Mouse (Mus musculus) small intestine, adult 2 months (tissue): ENCODE measurements around the gene Rps15a. TPM values are rescaled to one million over a fixed set of nuclear protein-coding genes. Genes with fewer than 3 reads are reported as not detected.

Source experiments
- H3K27ac ChIP-seq: fragments of 200-500 bp; 2 replicates; pipeline ENCODE4 v1.5.1; 2012; ENCODE audit warnings: low read depth, low read length, control low read depth, inconsistent platforms; ENCODE audit not compliant: insufficient read depth
- H3K27me3 ChIP-seq: fragments of 200-500 bp; 2 replicates; pipeline ENCODE4 v1.6.1; 2012; ENCODE audit warnings: mild to moderate bottlenecking, moderate library complexity, low read length, inconsistent platforms; ENCODE audit not compliant: control insufficient read depth, insufficient read depth
- H3K36me3 ChIP-seq: fragments of 200-500 bp; 2 replicates; pipeline ENCODE4 v1.6.1; 2012; ENCODE audit warnings: mild to moderate bottlenecking, low read length, control low read depth, inconsistent platforms; ENCODE audit not compliant: control insufficient read depth, insufficient read depth
- H3K4me1 ChIP-seq: fragments of 200-500 bp; 2 replicates; pipeline ENCODE4 v1.6.1; 2012; ENCODE audit warnings: low read length, inconsistent platforms, mixed read lengths; ENCODE audit not compliant: control insufficient read depth, insufficient read depth, insufficient read length
- H3K4me3 ChIP-seq: fragments of 200-500 bp; 2 replicates; pipeline ENCODE4 v1.5.1; 2012; ENCODE audit warnings: low read depth, mild to moderate bottlenecking, control low read depth, inconsistent platforms, low read length, moderate library complexity
- CTCF ChIP-seq: fragments of 200-500 bp; IDR thresholded peaks from 2 replicates; pipeline ENCODE4 v1.5.1; 2012; ENCODE audit warnings: low read depth, mild to moderate bottlenecking, control low read depth, inconsistent platforms, low read length, moderate library complexity, mixed read lengths; ENCODE audit not compliant: insufficient replicate concordance, insufficient read length; ENCODE audit errors: extremely low read depth
- POLR2A ChIP-seq: fragments of 200-500 bp; IDR thresholded peaks from 2 replicates; pipeline ENCODE4 v1.6.1; 2012; ENCODE audit warnings: low read depth, mild to moderate bottlenecking, control low read depth, inconsistent platforms, low read length, moderate library complexity
- WGBS: fragments of 180-500 bp; shearing (Covaris S2); methylation state at CpG from one replicate; pipeline ENCODE4 v1.1.7; 2018; 5-methylcytosine and 5-hydroxymethylcytosine counted together
- polyA plus RNA-seq: library from polyadenylated mRNA; depleted of rRNA; stranded (reverse); fragments of >200 nt; gene quantifications from 2 replicates; pipeline ENCODE4 v1.2.3, GENCODE M21; 2012

Rps15a gene
- polyA plus RNA-seq, 1 experiment: 192 TPM

GRCm38 (mm10) chr7:118141271-118141670, 25.3 kb upstream of the Rps15a start:
- Histone ChIP-seq H3K4me3 (no peak overlapping the region), H3K4me1 (no peaks in the 10 kb centered on the region), H3K27ac (no peak overlapping the region), H3K36me3 (peaks cover 73% of the 10 kb centered on the region), H3K27me3 (no peaks in the 10 kb centered on the region)
- TF ChIP-seq CTCF (no peak), POLR2A (no peak)
- WGBS: 88% methylated on average over 7 of the region's 7 CpGs

- 66% methylated on average over 11 of the region's 11 CpGs for WGBS
- peaks cover 3% of the 10 kb centered on the region; the same call in 1 of the 2 replicates for H3K4me1 ChIP-seq
- TF ChIP-seq CTCF (no peak), POLR2A (no peak)
- H3K4me3 ChIP-seq: no peak overlapping the region
- H3K27me3 ChIP-seq: no peaks in the 10 kb centered on the region
- H3K36me3 ChIP-seq: peaks cover 45% of the 10 kb centered on the region
- no peak overlapping the region for H3K27ac ChIP-seq
Observed at GRCm38 (mm10) chr7:118135128-118135527, 19.1 kb upstream of the Rps15a start.

GRCm38 (mm10) chr7:118129430-118130041, 13.5 kb upstream of the Rps15a start, which contains the start of gene Arl6ip1:
TSS of gene Arl6ip1 (minus strand) at chr7:118129662.
- H3K4me1 ChIP-seq: peaks cover 2% of the 10 kb centered on the region; the same call in 1 of the 2 replicates
- H3K27ac ChIP-seq: peak within 1 kb of the TSS; percentile 94
- WGBS: under 1% methylated on average over 39 of the region's 39 CpGs
- peak; percentile 99 for TF ChIP-seq POLR2A
- no peak for TF ChIP-seq CTCF
- H3K4me3 ChIP-seq: peak within 1 kb of the TSS; percentile 72
- H3K36me3 ChIP-seq: peaks cover 20% of the 10 kb centered on the region
- no peaks in the 10 kb centered on the region for H3K27me3 ChIP-seq

GRCm38 (mm10) chr7:118128925-118129429, 13.0 kb upstream of the Rps15a start:
- Histone ChIP-seq H3K4me3 (peak overlapping the region; percentile 72), H3K4me1 (peaks cover 2% of the 10 kb centered on the region; the same call in 1 of the 2 replicates), H3K36me3 (peaks cover 23% of the 10 kb centered on the region), H3K27ac (peak overlapping the region; percentile 94), H3K27me3 (no peaks in the 10 kb centered on the region)
- WGBS: under 1% methylated on average over 21 of the region's 21 CpGs
- TF ChIP-seq CTCF (no peak), POLR2A (no peak)

GRCm38 (mm10) chr7:118126219-118126875, 10.4 kb upstream of the Rps15a start:
- TF ChIP-seq CTCF (no peak), POLR2A (no peak)
- Histone ChIP-seq H3K36me3 (peaks cover 32% of the 10 kb centered on the region), H3K4me3 (no peak overlapping the region), H3K27ac (no peak overlapping the region), H3K27me3 (no peaks in the 10 kb centered on the region), H3K4me1 (peaks cover 2% of the 10 kb centered on the region; the same call in 1 of the 2 replicates)
- 63% methylated on average over 11 of the region's 11 CpGs for WGBS

GRCm38 (mm10) chr7:118125736-118126135, 9.7 kb upstream of the Rps15a start:
- Histone ChIP-seq H3K27ac (no peak overlapping the region), H3K36me3 (peaks cover 37% of the 10 kb centered on the region), H3K27me3 (no peaks in the 10 kb centered on the region), H3K4me1 (peaks cover 2% of the 10 kb centered on the region; the same call in 1 of the 2 replicates), H3K4me3 (no peak overlapping the region)
- no peak for TF ChIP-seq POLR2A
- TF ChIP-seq CTCF: no peak

GRCm38 (mm10) chr7:118123512-118124411, 7.8 kb upstream of the Rps15a start:
- Histone ChIP-seq H3K4me3 (no peak overlapping the region), H3K27me3 (no peaks in the 10 kb centered on the region), H3K36me3 (peaks cover 53% of the 10 kb centered on the region), H3K27ac (no peak overlapping the region), H3K4me1 (peaks cover 2% of the 10 kb centered on the region; the same call in 1 of the 2 replicates)
- 85% methylated on average over 4 of the region's 4 CpGs for WGBS
- TF ChIP-seq POLR2A (no peak), CTCF (no peak)
